Mouse (Mus musculus): Measurements from ENCODE around the gene 6430548M08Rik.

6430548M08Rik gene

GRCm38 (mm10) chr8:120181861-120182414 is 68.0 kb downstream of the 6430548M08Rik start:
- DNase-seq (ENCODE audit: low spot score in 2 of 2), result no peak

GRCm38 (mm10) chr8:120184366-120184765 is 70.4 kb downstream of the 6430548M08Rik start:
- DNase-seq (ENCODE audit: low spot score in 2 of 2), result no peak

GRCm38 (mm10) chr8:120184850-120185792 is 71.2 kb downstream of the 6430548M08Rik start:
- DNase-seq (ENCODE audit: low spot score in 2 of 2), result no peak

- DNase-seq (ENCODE audit: low spot score in 2 of 2), result no peak
These were observed 72.5 kb downstream of the 6430548M08Rik start for GRCm38 (mm10) chr8:120186454-120186853.

GRCm38 (mm10) chr8:120188510-120188909 is 74.6 kb downstream of the 6430548M08Rik start:
- DNase-seq (ENCODE audit: low spot score in 2 of 2), result no peak

- DNase-seq (ENCODE audit: low spot score in 2 of 2), result no peak
These were observed 75.5 kb downstream of the 6430548M08Rik start for GRCm38 (mm10) chr8:120189440-120189839.

- DNase-seq (ENCODE audit: low spot score in 2 of 2), result no peak
These were observed 76.3 kb downstream of the 6430548M08Rik start for GRCm38 (mm10) chr8:120190107-120190809.

- peak; percentile 77 to 93 for DNase-seq (ENCODE audit: low spot score in 2 of 2)
These were observed 77.0 kb downstream of the 6430548M08Rik start for GRCm38 (mm10) chr8:120190810-120191413.

GRCm38 (mm10) chr8:120191633-120192032 is 77.7 kb downstream of the 6430548M08Rik start:
- DNase-seq (ENCODE audit: low spot score in 2 of 2), result no peak

GRCm38 (mm10) chr8:120192118-120192517 is 78.2 kb downstream of the 6430548M08Rik start:
- DNase-seq (ENCODE audit: low spot score in 2 of 2), result no peak

GRCm38 (mm10) chr8:120201351-120201750 is 87.4 kb downstream of the 6430548M08Rik start:
- DNase-seq (ENCODE audit: low spot score in 2 of 2), result no peak

GRCm38 (mm10) chr8:120202546-120202945 is 88.6 kb downstream of the 6430548M08Rik start:
- DNase-seq (ENCODE audit: low spot score in 2 of 2), result no peak

GRCm38 (mm10) chr8:120204736-120205360 is 90.9 kb downstream of the 6430548M08Rik start:
- no peak for DNase-seq (ENCODE audit: low spot score in 2 of 2)

- DNase-seq (ENCODE audit: low spot score in 2 of 2), result no peak
These were observed 92.0 kb downstream of the 6430548M08Rik start for GRCm38 (mm10) chr8:120205916-120206315.

GRCm38 (mm10) chr8:120207364-120207763 is 93.4 kb downstream of the 6430548M08Rik start:
- DNase-seq (ENCODE audit: low spot score in 2 of 2), result no peak

- no peak for DNase-seq (ENCODE audit: low spot score in 2 of 2)
These were observed 94.2 kb downstream of the 6430548M08Rik start for GRCm38 (mm10) chr8:120208113-120208512.

- no peak for DNase-seq (ENCODE audit: low spot score in 2 of 2)
These were observed 97.4 kb downstream of the 6430548M08Rik start for GRCm38 (mm10) chr8:120211345-120211744.

- no peak for DNase-seq (ENCODE audit: low spot score in 2 of 2)
These were observed 98.6 kb downstream of the 6430548M08Rik start for GRCm38 (mm10) chr8:120212596-120212995.

- no peak for DNase-seq (ENCODE audit: low spot score in 2 of 2)
These were observed 99.3 kb downstream of the 6430548M08Rik start for GRCm38 (mm10) chr8:120213229-120213628.

GRCm38 (mm10) chr8:120213939-120214338 is 100.0 kb downstream of the 6430548M08Rik start:
- no peak for DNase-seq (ENCODE audit: low spot score in 2 of 2)

Data from urinary bladder, adult 18-20 months (tissue).